Mouse (Mus musculus) liver, adult (tissue): ENCODE results near the gene Ak1.

Experiments
- GATA4 ChIP-seq: IDR thresholded peaks from 2 replicates; pipeline ENCODE4 v1.6.1; 2014; ENCODE audit warnings: mild to moderate bottlenecking, low read length; ENCODE audit not compliant: insufficient replicate concordance

Gene Ak1

GRCm38 (mm10) chr2:32610610-32611229, 10.8 kb upstream of the Ak1 start:
- no peak for TF ChIP-seq GATA4

- TF ChIP-seq GATA4, result no peak
Measured at GRCm38 (mm10) chr2:32612274-32612673, 9.3 kb upstream of the Ak1 start.

GRCm38 (mm10) chr2:32617109-32617508, 4.4 kb upstream of the Ak1 start:
- no peak for TF ChIP-seq GATA4

GRCm38 (mm10) chr2:32617601-32618000, 4.0 kb upstream of the Ak1 start:
- TF ChIP-seq GATA4, result no peak

DNA sequence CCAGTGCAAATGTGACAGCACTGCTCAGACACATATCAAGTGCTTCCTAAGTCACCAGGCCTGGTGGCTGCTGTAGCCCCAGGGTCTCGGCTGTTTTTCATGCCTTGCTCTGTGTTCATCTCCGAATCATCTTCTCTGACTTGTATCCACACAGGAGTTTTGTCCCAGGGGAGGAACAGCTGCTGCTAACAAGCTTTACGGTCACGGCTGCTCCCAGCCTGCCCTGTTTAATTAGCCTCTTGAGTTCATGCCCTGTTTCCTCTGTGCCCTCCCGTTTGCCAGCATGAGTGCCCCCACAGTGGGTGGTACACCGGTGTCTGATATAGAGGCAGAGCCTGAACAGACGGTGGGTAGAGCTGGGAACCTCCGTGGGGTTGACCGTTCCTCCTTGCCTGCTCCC, 3.5 kb upstream of the Ak1 start:
- TF ChIP-seq GATA4, result no peak

GRCm38 (mm10) chr2:32620682-32621516, 659 bp upstream of the Ak1 start:
- TF ChIP-seq GATA4, result peak; percentile 96; the same call in 1 of the 2 replicates

- TF ChIP-seq GATA4, result no peak
Measured at GRCm38 (mm10) chr2:32624111-32624748, 2.7 kb downstream of the Ak1 start.

DNA sequence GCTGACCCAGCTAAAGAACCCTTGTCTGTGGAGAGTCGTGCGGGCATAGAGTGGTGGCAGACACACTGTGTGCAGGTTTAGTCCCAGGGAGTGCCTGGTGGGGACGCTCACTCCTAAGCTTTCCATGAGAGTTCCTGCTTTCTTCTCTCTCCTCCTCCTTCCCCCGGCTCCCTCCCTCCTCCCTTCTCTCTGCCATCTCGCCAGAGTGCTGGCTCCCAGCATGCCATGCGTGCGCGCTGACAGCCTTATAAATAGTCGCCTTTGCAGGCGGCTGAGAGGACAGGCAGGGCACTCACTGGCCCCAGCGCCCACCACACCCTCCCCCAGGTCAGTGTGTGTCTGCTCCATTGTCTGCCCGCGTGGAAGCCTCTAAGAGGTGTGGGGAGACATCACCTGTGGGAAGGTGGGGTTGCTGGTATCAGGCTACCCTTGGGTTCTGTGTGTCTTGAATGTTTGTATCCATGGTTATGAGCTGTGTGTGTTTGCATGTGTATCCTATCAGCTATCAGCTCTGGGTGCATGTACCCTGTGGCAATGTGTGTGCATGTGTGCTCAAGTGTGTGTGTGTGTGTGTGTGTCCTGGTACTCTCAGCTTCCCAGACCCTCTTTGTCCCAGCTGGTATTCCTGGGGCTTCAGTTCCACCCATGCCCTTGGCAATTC, 3.8 kb downstream of the Ak1 start:
- TF ChIP-seq GATA4, result no peak

DNA sequence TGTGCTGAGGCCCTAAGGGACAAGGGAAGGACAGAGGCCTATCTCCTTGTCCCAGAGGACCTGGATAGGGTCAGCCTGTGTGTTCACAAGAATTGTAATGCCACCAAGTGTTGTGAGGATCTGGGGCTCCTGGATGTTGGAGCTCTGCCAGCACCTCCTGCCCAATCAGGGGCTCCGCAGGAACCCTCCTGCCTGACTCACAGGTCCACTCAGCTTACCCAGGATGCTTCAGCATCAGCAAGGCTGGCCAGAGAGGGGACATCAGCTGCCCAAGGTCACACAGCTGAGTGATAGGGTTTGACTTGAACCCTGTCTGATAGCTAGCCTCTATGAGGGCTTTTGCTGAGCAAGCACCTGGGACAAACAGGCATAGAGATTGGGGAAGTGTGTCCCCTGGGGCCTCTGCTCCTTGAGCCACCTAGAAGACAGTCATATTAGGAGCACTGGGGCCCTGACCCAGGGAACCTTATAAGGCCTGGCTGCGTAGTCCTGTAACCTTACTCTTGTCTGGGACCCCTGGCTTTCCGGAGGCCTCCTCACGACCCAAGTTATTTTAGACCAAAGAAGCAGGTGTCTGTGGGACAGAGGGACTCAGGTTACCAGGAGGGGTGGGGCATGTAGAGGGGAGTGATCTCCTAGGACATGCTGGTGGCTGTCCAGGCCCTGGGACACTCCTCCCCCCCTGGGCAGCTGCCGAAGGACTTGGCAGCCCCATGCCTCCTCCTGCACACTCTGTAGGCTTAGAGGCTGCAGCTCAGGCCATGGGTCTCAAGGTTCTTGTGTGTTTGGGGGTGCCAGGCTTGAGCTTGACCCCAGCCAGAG, 4.5 kb downstream of the Ak1 start:
- no peak for TF ChIP-seq GATA4

DNA sequence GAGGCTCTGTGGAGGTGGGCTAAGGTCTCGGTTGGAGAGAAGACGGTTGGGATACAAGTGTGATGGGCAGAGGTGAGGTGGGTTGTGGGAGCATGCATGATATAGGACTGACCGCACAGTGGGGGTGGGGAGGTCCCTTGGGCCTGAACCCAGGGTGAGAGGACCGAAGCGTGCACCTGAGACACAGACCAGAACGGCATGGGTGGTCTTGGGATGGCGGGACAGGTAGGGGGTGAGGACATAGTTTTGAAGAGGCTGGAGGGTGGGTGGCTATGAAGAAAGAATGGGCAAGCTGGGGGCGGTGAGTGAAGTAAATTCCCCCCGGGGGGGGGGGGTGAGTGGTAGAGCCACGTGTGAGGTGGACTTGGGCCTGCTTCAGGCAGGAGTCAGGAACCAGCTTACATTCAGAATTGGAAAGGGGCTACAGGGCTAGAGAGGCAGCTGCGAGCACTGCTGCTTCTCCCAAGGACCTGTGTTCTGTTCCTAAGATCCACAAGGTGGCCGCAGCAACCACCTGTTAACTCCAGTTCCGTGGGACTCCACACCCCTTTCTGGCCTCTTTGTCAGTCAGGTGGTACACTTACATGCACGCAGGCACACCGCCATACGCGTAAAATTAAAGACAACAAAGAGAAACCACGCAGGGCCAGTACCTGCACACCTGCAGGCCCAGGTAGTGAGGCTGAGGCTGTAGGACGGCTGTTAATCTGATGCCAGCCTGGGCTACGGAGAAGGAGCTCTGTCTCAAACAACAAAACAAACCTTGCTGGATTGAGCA, 5.9 kb downstream of the Ak1 start:
- no peak for TF ChIP-seq GATA4

GRCm38 (mm10) chr2:32628044-32628550, 6.5 kb downstream of the Ak1 start:
- TF ChIP-seq GATA4, result no peak

DNA sequence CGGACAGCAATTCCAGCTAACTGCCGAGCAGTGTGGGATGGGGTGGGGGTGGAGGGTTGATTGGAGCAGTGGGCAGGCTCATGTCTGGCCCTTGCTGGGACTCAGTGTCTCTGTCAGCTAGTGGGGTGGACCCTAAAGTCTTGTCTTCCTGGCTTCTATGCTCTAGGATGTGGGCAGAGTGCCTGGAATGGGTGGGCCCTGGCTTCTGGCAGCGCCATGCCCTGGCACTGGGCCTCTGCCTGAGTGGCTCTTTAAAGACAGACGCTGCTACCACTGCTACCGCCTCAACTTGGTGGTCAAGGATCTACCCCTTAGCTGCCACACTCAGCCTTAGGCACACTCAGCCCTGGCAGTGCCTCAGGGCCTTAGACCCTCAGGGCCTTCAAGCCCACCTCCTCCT, 7.2 kb downstream of the Ak1 start:
- TF ChIP-seq GATA4, result no peak

DNA sequence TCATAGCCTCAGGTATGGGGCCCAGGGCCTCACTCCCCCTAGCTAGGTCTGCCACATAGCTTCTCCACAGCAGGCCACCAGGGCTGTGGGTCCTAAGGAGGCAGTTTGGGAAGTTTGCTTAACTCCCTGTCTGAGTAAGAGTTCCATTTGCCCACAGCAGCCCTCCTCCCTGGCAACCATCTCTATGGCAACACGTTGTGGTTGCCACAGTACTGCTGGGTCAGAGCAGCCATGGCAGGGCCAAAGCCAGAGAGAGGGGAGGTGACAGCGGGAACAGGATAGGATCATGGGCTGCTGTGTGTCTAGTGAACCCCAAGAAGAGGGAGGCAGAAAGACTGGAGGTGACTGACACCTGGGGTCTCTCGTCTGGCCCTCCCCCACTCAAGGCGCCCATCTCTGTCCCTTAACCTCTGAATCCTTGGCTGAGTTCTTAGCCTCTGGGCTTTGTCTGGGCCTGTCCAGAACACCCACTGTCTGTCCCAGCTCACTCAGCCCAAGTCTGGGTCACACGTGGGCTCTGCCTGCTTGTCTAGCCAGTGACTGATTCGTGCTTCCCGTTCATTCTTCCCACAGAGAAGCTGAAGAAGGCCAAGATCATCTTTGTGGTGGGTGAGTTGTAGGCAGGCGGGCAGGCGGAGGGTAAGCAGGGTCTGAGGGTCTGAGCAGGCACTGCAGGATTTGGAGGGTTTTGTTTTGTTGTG, 7.9 kb downstream of the Ak1 start:
- TF ChIP-seq GATA4, result no peak

- no peak for TF ChIP-seq GATA4
Measured at GRCm38 (mm10) chr2:32630036-32630435, 8.5 kb downstream of the Ak1 start.

GRCm38 (mm10) chr2:32631046-32631445, 9.5 kb downstream of the Ak1 start:
- no peak for TF ChIP-seq GATA4
